Mouse (Mus musculus) layer of hippocampus, postnatal 36 days (tissue): Measurements from ENCODE around the gene Fbxw8. TPM values are rescaled to one million over a fixed set of nuclear protein-coding genes. Genes with fewer than 3 reads are reported as not detected.

ENCODE experiments used
- DNase-seq, 2 experiments: peaks; one replicate each; pipeline ENCODE4 v3.0.0; 2022
- total RNA-seq, 2 experiments: library from RNA; stranded (reverse); gene quantifications; 2 replicates each; pipeline ENCODE4 v1.2.3; 2021

Fbxw8 gene
- total RNA-seq, 2 experiments from 2014 or later, result 35.2 to 37.7 TPM

DNA sequence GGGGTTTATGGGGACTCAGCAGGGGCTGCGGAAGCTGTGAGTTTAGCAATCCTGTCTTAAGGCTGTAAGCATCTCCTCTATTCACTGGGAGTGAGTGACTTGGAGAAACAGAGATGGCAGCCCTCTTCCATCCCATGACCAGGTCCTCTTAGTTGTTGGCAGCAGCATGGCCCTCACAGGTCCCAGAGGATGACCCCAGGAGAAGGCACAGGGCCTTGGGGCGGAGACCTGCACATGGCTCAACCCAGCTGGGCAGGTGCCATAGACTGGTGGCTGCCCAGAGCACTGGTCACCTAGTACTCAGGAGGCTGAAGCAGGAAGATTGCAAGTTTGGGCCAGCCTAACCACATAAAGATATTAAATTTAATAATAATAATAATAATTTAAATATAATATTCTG, 139.6 kb downstream of the Fbxw8 start:
- no peak for DNase-seq

DNA sequence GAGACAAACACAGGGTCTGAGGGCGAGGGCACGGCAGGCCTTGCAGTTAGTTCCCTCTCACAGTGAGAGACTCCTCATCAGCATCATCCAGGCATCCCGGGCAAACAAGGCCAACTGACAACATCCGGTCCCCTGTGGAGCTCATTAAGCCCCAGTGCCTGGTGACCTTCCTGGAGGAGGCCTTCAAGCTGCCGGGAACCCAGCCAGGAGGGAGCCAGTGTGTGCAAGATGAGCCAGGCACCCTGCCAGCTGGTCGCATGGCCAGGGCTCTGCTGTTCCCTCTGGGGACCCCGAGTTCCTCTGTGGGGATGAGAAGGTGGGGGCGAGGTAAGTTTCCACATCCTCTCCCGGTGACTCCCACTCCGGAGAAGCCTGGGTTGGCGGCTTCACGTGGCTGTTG, 140.2 kb downstream of the Fbxw8 start:
- no peak for DNase-seq

Other genes starting within 250 kb of the Fbxw8 start
- gene Fbxo21, start 178.7 kb downstream of the Fbxw8 start, total RNA-seq, result 100 to 1,000 TPM; 145 to 152 TPM
- gene Tesc, start 127.7 kb downstream of the Fbxw8 start, total RNA-seq, result 10 to 100 TPM; 92.5 to 93.1 TPM
- gene Hrk, start 9.2 kb upstream of the Fbxw8 start, total RNA-seq, result 10 to 100 TPM; 38.0 to 40.2 TPM
- gene Rnft2, start 89.7 kb upstream of the Fbxw8 start, total RNA-seq, result 10 to 100 TPM; 71.5 to 72.2 TPM
- gene 2410131K14Rik, start 89.8 kb upstream of the Fbxw8 start, total RNA-seq, result 10 to 100 TPM; 16.5 to 16.7 TPM